Mouse (Mus musculus) adrenal gland, postnatal 14 days (tissue): ENCODE results near the gene Glb1. TPM values are rescaled to one million over a fixed set of nuclear protein-coding genes. Genes with fewer than 3 reads are reported as not detected.

Experiments
- DNase-seq: peaks from one replicate; pipeline ENCODE4 v3.0.0; 2021; ENCODE audit warnings: mixed read lengths
- total RNA-seq: library from RNA; stranded (reverse); gene quantifications from 2 replicates; pipeline ENCODE4 v1.2.3, GENCODE M21; 2021

Glb1 gene
- total RNA-seq, 1 experiment from 2014 or later: 25.6 TPM

DNA sequence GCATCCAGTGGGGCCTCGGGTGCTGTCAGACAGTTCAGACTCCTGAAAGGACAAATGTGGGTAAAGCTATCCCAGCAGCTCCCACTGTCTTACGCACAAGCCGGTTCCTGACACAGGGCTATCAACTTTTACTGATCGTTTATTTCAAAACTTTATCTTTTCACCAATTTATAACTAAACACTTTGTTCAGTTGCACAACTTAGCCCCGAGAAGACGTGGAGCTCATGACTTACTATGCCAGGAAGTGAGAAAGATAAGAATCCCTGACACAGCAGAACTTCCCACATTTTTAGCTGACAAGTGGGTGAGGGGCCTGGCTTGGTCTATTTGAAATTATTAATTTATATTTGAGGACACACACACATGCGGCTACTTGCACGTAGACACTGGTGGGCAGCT is 6.2 kb upstream of the Glb1 start:
- no peak for DNase-seq

DNA sequence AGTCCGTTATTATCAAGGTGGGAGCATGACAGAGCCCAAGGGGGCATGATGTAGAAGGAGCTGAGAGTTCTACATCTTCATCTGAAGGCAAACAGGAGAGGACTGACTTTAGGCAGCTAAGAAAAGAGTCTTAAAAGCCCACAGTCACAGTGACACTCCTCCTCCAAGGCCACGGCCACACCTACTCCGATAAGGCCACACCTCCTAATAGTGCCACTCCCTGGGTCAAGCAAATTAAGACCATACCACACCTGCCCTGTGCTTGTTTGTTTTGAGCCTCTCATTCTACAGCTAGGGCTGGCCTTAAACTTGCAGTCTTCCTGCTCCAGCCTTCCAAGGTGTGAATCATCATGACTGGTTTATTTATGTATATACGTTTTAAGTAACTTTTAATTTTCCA is 5.6 kb upstream of the Glb1 start:
- no peak for DNase-seq

DNA sequence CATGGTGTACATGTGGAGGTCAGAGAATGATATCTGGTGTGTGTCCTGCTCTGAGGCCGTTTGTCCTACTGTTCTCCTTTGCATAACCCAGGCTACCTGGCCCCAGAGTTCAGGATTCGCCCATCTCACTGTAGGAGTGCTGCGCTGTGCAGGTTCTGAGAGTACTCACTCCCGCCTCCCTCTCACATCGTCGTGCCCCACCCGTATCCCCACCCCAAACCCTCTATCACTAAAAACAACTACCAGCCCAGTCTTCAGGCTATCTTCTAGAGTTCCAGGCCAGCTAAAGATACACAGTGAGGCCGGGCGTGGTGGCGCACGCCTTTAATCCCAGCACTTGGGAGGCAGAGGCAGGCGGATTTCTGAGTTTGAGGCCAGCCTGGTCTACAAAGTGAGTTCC is 1.2 kb upstream of the Glb1 start:
- no peak for DNase-seq

DNA sequence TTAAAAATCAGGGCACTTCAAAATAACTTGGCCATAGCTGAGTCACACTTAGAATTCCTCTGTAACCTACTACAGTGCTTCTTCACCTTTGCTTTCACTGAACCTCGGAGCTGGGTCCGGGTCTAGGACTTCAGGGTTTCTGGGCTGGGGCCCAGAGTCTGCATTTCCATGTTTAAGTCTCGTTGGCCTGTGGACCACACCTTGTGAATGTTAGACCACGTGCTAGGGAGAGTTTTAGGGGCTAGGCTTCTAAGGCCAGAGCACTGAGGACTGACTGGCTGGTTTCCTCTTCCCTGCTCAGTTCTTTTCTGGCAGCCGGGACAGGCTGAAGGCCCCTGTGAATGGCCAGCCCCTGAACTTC is 308 bp upstream of the Glb1 start:
- DNase-seq: no peak

DNA sequence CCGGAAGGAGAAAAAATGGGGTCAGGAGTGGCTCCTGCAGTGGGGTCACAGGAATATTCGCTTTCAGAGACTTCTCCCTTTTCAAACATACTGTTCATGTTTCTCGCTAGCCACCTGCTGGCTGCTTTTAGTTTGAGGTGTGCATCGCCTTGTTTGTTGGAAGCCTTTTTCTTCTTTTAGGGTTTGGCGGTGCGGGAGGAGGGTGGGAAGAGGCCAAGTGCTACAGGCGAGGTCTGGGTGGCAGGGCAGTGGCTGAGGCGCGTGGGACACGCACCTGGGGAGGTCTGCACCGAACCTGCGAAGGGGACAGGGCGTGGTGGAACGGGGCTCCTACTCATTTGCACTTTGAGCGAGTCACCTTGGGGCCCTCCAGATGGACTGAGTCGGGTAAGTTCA is 807 bp downstream of the Glb1 start:
- DNase-seq: no peak

DNA sequence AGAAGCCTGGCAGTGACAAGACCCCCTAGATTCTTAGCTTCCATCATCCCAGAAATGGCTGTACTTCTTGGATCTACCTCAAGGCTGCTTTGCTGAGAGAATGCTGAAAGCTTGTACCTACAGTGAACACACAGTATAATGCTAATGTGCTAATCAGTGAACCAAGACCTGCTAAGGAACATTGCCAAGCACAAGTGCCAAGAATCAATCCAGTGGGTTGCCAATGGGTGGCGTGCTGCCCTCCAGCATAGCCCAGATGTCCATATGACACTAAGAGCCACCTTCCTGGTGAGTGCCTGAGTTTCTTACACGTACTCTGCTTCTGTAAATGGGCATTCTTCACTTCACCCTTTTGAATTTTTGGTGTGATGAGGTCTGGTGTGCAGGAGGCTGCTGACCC is 6.8 kb downstream of the Glb1 start:
- DNase-seq: no peak

DNA sequence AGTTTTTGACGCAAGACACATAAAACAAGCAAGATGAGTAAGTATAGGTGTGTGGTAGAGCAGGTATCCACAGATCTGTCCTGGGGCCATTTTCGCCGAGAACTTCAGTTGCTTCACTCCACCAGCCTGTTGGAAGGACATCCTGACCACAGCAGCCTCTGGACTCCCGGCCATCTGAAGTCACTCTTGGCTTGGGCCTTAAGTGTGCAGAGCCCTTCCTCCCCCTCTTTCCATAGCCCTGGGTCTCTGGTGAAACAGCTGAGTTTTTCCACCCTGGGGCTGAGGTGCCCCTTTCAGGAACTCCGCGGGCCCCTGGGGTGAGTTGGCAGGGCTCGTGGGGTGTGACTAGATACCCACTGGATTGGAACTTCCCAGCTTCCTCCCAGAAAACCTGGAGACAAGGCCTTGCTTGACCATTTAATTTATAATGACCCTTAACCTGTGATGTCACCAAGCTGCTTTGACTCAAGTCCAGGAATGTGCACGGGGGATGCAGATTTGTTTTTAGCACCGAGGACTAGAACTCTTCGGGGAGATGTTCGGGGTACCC is 9.5 kb downstream of the Glb1 start:
- no peak for DNase-seq

DNA sequence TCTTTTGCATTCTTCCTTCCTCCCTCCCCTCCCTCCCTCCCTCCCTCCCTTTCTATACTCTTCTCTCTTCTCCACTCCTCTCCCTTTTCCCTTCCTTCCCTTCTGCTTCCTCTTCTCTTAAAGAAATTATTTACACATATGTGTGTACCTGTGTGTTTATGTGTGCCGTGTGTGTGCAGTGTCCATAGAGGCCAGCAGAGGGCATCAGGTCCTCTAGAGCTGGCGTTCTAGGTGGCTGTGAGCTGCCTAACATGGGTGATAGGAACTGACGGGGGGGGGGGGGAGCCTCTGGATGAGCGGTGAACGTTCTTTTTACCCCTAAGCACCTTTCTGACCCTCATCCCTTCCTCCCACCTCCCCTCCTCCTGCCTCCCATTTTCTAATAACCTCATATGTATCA is 10.4 kb downstream of the Glb1 start:
- DNase-seq: no peak

DNA sequence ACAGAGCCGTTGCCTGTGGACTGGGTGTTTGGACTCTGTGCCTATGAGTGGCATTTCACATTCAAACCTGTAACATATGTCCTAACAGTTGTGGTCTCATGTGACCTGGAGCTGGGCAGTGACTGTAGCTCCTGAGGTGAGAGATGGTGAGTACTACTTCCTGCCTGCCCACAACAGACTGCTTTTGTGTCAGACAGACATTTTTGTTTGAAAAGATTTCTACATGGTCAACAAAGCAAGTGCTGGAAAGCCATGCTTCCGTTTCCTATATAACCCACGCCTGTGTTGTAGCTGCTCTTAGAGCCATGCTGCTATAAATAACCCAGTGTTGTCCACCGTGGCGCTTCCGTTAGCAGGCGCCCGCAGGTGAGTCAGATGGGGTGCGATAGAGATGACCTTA is 11.5 kb downstream of the Glb1 start:
- DNase-seq: no peak

DNA sequence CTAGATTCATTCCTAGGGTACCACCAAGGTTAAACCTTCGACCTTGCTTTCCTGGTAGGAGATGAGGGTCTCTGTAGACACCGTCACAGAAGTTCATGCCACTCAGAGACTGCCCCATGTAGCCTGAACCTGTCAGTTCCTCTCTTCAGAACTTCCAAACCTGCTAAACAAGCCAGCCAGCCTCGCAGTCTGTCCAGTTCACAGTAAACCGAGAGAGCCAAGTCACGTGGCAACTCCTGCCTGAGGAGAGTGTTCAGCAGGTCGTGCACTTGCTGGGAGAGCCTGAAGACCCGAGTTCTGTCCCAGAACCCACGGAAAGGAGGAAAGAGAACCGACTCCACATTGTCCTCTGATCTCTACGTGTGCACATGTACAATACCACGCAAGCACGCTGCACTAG is 13.0 kb downstream of the Glb1 start:
- DNase-seq: no peak

DNA sequence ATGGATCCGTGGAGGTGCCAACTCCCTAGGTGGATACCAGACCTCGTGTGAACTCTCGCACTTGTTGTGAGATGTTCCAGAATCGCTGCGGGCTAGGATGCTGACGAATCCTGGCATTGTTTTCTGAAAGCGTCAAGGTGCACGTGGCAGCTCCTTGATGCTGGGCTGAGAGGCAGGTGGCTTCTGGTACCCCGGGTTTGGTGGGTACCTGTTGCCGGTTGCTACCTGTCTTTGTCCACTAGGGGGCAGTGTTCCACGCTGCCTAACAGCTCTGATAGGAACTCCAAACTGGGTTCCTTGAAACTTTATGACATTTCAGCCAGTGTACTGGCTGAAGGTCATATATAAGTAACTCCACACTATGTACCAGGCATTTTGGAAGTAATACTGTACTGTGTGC is 14.8 kb downstream of the Glb1 start:
- DNase-seq: peak; percentile 68

DNA sequence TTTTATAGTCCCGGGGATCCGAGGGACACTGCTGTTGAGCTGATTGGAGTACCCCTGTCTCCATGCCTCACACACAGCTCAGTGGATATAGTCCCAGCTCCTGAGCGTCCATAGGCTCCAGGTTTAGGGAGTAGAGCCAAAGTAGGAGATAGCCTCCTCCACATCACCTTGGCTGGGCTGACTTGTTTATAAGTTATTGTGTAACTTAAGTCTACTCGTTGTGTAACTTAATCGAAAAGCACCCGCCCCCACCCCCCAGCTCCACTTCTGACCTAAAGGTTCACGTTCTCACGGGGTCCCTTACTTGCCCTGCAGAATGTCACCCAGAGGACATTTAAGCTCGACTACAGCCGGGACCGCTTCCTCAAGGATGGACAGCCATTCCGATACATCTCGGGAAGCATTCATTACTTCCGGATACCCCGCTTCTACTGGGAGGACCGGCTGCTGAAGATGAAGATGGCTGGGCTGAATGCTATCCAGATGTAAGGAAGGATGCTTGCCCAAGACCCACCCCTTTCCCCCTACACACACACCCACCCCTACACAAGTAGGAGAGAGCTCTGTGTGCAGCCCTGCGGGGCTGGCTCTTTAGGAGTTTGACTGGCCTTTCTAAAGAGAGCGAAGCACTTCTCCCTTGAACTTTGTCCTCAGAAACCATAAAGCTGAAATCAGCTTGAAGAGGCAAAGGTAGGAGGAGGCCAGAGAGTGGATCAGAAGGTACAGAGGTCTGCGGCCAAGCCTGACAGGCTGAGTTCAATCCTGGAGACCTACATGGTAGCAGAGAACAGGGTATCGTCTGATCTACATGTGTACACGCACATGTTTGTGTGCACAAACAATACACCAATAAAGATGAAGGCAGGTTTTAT is 16.0 kb downstream of the Glb1 start:
- DNase-seq: no peak

DNA sequence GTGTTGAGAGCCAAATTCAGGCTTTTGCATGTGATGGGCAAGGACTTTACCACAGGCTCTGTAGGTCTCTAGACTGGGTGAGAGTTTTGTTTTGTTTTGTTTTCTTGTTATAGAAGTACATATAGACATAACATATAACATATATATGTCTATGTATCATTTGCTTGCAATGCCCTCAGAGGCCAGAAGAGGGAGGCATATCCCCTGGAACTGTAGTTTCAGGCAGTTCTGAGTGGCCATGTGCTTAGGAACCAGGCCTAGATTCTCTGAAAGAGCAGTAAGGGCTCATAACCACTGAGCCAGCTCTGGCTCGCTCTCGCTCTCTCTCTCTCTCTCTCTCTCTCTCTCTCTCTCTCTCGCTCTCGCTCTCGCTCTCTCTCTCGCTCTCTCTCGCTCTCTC is 17.3 kb downstream of the Glb1 start:
- DNase-seq: peak; percentile 59

DNA sequence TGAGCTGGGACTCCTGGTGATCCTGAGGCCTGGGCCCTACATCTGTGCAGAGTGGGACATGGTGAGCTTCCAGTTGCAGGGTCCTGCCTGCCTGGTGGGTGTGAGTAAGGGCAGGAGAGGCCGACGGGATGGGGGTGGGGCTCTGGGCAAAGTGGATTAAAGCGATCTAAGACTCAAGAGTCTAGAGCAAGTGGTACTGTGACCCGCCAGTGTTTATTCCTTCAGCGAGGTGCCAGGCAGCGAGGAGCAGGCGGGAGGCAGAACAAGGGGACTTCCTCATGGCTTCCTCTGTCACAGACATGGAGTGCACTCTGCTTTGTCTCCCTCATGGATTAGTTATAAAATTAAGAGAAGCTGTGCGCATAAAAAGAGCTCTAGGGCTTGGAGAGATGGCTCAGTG is 19.6 kb downstream of the Glb1 start:
- DNase-seq: no peak

DNA sequence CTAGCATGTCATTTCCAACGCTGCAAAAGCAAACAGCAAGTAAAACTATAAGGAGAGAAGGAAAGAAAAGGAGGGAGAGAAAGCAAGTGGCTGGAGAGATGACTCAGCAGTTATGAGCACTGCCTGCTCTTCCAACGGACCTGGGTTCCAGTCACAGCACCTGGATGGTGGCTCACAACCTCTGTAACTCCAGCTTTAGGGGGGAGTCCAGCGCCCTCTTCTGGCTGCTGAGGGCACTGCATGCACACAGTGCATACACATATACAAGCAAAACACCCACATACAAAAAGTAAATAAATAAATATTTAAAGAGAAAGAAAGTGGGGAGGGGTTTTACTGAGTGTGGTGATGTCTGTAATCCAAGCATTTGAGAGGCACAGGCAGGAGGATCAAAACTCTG is 20.2 kb downstream of the Glb1 start:
- no peak for DNase-seq

DNA sequence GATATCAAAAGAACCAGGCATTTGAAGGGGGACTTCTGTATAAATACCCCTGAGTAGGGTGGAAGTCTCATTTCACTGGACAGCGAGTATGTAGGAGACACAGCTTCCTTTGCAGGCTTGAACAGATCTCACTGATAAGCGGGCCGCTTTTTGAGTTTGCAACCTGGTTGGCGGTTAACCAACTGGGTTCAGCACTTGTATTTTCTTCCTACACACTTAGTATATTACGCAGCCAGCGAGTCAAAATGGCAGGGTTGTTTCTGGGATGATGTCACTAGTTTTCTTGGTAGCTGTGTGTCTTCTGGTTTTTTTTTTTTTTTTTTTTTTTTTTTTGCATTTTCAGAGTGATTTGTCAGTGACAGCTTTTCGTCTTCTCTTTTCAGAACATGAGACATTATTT is 20.9 kb downstream of the Glb1 start:
- DNase-seq: no peak

DNA sequence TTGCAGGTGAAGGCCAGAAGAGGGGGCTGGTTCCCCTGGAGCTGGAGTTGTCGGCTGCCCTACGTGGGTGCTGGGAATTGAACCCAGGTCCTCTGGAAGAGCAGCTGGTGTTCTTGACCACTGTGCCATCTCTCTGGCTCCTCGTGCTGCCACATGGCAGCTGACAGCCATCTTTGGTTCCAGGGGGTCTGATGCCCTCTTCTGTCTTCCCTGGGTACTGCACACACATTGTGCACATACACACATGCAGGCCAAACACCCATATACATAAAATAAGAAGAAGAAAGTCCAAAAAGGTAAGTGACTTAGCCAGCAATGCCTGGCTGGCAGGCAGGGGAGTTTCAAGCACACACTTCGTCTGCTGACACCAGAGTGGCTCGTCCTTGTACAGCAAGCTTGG is 24.7 kb downstream of the Glb1 start:
- DNase-seq: no peak

DNA sequence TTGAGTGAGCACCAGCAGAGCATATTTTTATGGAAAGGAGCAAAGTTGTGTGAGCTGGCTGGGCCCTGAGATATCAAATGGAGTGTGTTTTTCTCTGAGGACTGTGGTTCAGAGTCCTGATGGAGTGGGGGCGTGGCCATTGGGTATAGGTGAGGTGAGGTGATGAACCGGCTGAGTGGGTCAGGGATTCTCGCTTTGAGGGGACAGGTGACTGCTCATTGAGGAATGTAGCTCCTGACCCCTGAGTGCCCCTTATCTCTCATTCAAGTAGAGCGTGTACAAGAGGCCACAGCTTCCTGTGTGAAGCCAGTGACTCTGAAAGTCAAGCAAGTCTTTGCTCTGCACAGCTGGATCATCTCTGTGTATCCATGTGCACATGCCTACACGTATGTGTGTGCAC is 25.3 kb downstream of the Glb1 start:
- no peak for DNase-seq

DNA sequence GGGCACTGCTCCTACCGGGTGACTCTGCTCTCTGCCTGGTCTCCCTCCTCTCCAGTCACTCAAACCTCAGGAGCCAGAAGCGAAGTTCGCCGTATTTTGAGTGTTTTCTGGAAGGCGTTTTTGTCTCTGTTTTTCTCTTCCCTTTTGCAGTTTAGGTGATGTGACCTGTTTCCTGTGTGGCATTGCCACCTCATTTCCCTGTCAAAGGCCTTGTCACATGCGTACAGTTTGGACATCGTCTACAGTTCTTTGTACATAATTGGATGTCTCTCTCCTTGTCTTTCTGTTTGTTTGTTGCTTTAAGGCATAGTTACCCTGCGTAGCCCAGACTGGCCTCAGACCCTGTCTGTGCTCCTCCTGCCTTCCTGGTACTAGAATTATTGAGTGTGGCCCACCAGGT is 26.5 kb downstream of the Glb1 start:
- DNase-seq: no peak

DNA sequence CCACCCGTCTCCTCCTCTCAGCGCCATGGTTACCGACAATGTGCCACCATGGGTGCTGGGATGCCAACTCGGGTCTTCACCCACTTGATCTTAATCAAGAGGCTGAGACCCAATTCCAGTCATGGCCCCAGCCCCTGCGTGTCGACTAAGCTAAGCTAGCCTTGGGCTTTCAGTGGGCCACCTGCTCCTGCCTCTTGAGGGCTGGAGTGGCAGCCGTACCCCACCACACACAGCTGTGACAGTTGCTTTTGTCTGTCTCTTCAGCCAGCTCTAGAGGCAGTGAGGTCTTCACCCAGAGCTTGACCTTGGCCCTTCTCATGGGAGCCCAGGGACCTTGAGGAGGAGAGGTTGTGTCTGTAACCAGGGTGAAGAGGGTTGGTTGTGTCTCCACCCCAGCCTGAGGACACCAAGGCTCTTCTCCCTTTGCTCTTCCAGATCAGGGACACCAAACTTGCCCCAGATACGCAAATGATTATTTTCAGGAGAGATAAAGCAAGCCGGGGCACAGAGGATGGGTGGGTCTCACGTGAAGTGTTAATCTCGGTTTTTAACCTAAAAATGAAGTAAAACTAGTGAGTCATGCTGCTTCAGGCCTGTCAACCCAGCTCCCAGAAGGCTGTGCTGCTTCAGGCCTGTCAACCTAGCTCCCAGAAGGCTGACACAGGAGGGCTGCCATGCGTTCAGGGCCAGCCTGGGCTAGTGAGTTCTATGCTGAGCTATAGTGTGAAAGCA is 27.4 kb downstream of the Glb1 start:
- no peak for DNase-seq

DNA sequence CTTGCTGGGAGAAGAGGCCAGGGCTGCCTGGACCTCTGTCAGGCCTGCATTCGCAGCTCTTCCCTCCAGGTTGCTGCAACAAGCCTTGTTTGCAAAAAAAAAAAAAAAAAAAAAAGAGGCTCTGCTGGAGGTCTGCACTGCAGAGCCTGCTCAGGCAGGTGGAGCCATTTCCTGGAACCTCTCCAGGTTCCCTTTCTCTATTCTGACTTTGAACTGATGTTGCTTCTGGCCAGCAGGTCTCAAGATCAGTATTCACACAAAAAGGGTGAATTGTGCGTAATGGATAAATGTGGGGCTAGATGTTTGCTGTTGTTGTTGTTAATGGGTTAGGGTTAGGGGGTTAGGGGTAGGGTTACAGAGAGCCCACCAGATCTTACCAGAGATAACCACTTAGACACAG is 34.8 kb downstream of the Glb1 start:
- DNase-seq: no peak

DNA sequence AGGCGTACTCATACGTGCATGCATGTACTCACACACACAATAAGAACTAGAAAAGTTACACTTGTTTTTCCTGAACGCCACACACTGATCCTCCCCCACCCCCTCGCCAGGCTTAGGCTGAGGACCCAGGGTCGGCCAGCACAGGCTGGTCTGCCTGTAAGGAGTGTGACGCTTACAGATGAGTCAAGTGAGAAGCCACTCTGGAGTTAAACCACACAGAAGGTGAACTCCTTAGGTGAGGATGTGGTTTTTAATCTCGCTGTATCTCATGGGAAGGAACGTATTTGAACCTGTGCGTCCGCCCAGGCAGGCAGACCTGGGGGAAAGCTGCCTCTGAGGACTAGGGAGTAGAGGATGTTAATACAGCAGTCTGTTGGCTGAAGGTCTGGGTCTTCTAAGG is 39.7 kb downstream of the Glb1 start:
- DNase-seq: no peak

DNA sequence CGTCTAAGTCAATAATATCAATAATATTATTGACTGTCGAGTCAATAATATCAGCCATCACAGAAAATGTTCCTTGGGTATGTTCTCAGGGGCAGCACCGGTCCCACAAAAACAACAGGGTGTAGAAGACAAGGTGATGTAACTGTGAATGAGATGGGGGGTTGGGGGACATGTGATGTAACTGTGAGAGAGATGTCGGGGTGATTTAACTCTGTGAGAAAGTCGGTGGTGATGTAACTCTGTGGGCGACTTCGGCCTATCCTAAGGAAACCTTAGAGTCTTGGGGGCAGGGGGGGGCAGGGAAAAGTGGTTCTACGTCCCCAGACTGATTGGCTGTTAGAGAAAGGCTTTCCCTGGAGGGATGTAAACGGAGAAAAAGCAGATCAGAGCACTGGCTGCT is 41.3 kb downstream of the Glb1 start:
- no peak for DNase-seq

DNA sequence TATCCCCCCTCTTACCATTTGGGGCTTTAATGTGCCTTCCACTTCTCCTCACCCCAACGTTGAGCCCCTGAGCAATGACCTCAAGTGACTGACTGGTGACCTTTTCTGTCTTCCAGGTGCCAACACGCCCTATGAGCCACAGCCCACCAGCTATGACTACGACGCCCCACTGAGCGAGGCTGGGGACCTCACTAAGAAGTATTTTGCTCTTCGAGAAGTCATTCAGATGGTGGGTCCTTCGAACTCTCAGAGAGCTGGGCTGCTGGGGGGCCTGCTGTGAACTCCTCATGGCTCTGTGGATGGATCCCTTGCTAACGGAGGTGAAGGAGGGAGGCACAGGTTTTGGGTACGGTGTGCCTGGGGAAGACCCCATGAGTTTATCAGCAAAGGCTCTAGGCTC is 42.0 kb downstream of the Glb1 start:
- DNase-seq: no peak
